Mouse (Mus musculus): ENCODE measurements around the gene Rad51b.

DNA sequence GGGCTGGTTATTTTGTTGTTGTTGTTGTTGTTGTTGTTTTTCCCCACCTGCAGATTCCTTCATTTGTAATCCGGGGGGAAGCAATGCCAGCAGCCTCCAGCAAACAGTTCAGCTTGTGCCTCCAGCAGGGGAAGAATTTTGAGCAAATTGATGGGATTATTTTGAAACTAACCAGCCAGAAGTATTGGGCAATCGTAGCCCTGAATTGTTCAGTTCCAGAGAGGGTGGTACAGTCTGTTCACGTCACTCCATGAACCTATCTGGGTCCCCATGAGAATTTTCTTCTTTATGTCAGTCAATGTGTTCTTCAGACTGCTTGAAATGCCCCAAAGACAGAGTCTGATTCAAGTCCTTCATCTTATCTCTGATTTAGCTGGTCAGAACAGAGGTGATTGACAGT, 138.4 kb downstream of the Rad51b start:
- TF ChIP-seq CTCF (conservative IDR thresholded peaks at IDR 0.05; ENCODE audit: low read length) (no peak), POU5F1 (IDR thresholded peaks at IDR 0.05; ENCODE audit: borderline replicate concordance, low read length) (no peak), NANOG (IDR thresholded peaks at IDR 0.05; ENCODE audit: borderline replicate concordance, low read length) (no peak)

Data from E14TG2a.4 (cell line).